Comparison of ENCODE assay signal across 8 mouse cellular contexts in genomic region chr1:131269797-131270578, GRCm38 (mm10). TPM values are rescaled to one million over a fixed set of nuclear protein-coding genes. Genes with fewer than 3 reads are reported as not detected.
DNase-seq lines count a peak whose midpoint lies in the region; ATAC-seq and TF ChIP-seq lines count a peak whose summit lies in the region.

No protein-coding gene starts in this region.

- H3K4me2 ChIP-seq in liver, postnatal 0 days (ENCODE audit: low read depth, low read length) = no peak overlapping the region
- peak overlapping the region; percentile 41 for H3K4me2 ChIP-seq in neural tube, embryonic 15.5 days

- 49% methylated on average over 22 of the region's 22 CpGs for WGBS in liver, postnatal 0 days (ENCODE audit: insufficient replicate concordance)
- 34% methylated on average over 22 of the region's 22 CpGs for WGBS in neural tube, embryonic 15.5 days

- no peak for ATAC-seq in liver, postnatal 0 days
- ATAC-seq in neural tube, embryonic 15.5 days (ENCODE audit: low FRiP score) = peak; percentile 75

- no peak overlapping the region for H3K9ac ChIP-seq in ES-Bruce4 (ENCODE audit: low read depth, poor library complexity, severe bottlenecking)
- H3K9ac ChIP-seq in liver, postnatal 0 days (replicated peaks) = no peak overlapping the region
- H3K9ac ChIP-seq in neural tube, embryonic 15.5 days (replicated peaks) = no peak overlapping the region

- no peak overlapping the region for H3K27ac ChIP-seq in ES-Bruce4 (ENCODE audit: insufficient read depth, low read length)
- peak overlapping the region; percentile 42; the same call in 1 of the 2 replicates for H3K27ac ChIP-seq in embryonic fibroblast, embryonic 13.5 days (ENCODE audit: insufficient read depth, low read length)
- H3K27ac ChIP-seq in liver, postnatal 0 days (ENCODE audit: low read depth) = no peak overlapping the region
- no peak overlapping the region for H3K27ac ChIP-seq in neural tube, embryonic 15.5 days (replicated peaks)

- H3K4me3 ChIP-seq in ES-Bruce4 (ENCODE audit: low read depth, low read length) = peak overlapping the region; percentile 4; the same call in 1 of the 2 replicates
- no peak overlapping the region for H3K4me3 ChIP-seq in embryonic fibroblast, embryonic 13.5 days (ENCODE audit: insufficient read depth, low read length)
- H3K4me3 ChIP-seq in liver, postnatal 0 days (ENCODE audit: low read depth, low read length) = no peak overlapping the region
- no peak overlapping the region for H3K4me3 ChIP-seq in neural tube, embryonic 15.5 days (replicated peaks)

- TF ChIP-seq EP300 in ES-Bruce4 (IDR thresholded peaks at IDR 0.05; ENCODE audit: insufficient read depth, low read depth, low read length) = no peak
- no peak for TF ChIP-seq EP300 in liver, postnatal 0 days (IDR thresholded peaks at IDR 0.05; ENCODE audit: low read depth)

- peak; percentile 69 for TF ChIP-seq CTCF in ES-Bruce4 (IDR thresholded peaks at IDR 0.05; ENCODE audit: low read depth, low read length)
- TF ChIP-seq CTCF in brain, embryonic 14.5 days (IDR thresholded peaks at IDR 0.05; ENCODE audit: borderline replicate concordance, extremely low read depth, insufficient read depth, insufficient read length) = peak; percentile 91
- TF ChIP-seq CTCF in embryonic fibroblast, embryonic 13.5 days (IDR thresholded peaks at IDR 0.05; ENCODE audit: borderline replicate concordance, insufficient read depth, low read length) = peak; percentile 23; the same call in 1 of the 2 replicates
- peak; percentile 91 for TF ChIP-seq CTCF in liver, postnatal 0 days (IDR thresholded peaks at IDR 0.05; ENCODE audit: low read depth)

- no peaks in the 10 kb centered on the region for H3K36me3 ChIP-seq in ES-Bruce4 (ENCODE audit: control insufficient read depth, insufficient read depth, low read length, poor library complexity, severe bottlenecking)
- H3K36me3 ChIP-seq in liver, postnatal 0 days (replicated peaks; ENCODE audit: insufficient read depth, low read length) = peaks cover 18% of the 10 kb centered on the region
- H3K36me3 ChIP-seq in neural tube, embryonic 15.5 days = no peaks in the 10 kb centered on the region

- no peaks in the 10 kb centered on the region for H3K27me3 ChIP-seq in ES-Bruce4 (ENCODE audit: control insufficient read depth, insufficient read depth, low read length, poor library complexity, severe bottlenecking)
- H3K27me3 ChIP-seq in liver, postnatal 0 days (ENCODE audit: insufficient read depth, low read length) = no peaks in the 10 kb centered on the region
- H3K27me3 ChIP-seq in neural tube, embryonic 15.5 days (replicated peaks) = no peaks in the 10 kb centered on the region

- intact Hi-C loops in heart, postnatal 14 days (cut with DNase I) = no loop called here

- no peaks in the 10 kb centered on the region for H3K9me3 ChIP-seq in ES-Bruce4 (replicated peaks; ENCODE audit: control insufficient read depth, insufficient read depth, low read length, poor library complexity, severe bottlenecking)
- H3K9me3 ChIP-seq in liver, postnatal 0 days (ENCODE audit: low read length) = no peaks in the 10 kb centered on the region
- H3K9me3 ChIP-seq in neural tube, embryonic 15.5 days (replicated peaks) = no peaks in the 10 kb centered on the region

- peaks cover 1% of the 10 kb centered on the region for H3K4me1 ChIP-seq in ES-Bruce4 (ENCODE audit: control insufficient read depth, insufficient read depth, low read length)
- no peaks in the 10 kb centered on the region for H3K4me1 ChIP-seq in embryonic fibroblast, embryonic 13.5 days (ENCODE audit: control insufficient read depth, insufficient read depth, low read length)
- H3K4me1 ChIP-seq in liver, postnatal 0 days (ENCODE audit: insufficient read depth) = peaks cover 7% of the 10 kb centered on the region; the same call in 1 of the 2 replicates
- H3K4me1 ChIP-seq in neural tube, embryonic 15.5 days = peaks cover 4% of the 10 kb centered on the region; the same call in 1 of the 2 replicates

- no peak for TF ChIP-seq POLR2A in ES-Bruce4 (IDR thresholded peaks at IDR 0.05; ENCODE audit: insufficient read depth, low read length)
- no peak for TF ChIP-seq POLR2A in brain, embryonic 14.5 days (IDR thresholded peaks at IDR 0.05; ENCODE audit: borderline replicate concordance, extremely low read depth, insufficient read depth, insufficient read length, poor library complexity, severe bottlenecking)
- no peak for TF ChIP-seq POLR2A in embryonic fibroblast, embryonic 13.5 days (IDR thresholded peaks at IDR 0.05; ENCODE audit: low read depth, low read length)

- peak; percentile 88 for DNase-seq in brain, embryonic 14.5 days (ENCODE audit: low read depth)
- peak; percentile 67 to 76 for DNase-seq in heart, postnatal 14 days
- DNase-seq in kidney, postnatal 4 days = peak; percentile 84 to 86
- DNase-seq in liver, postnatal 0 days = peak; percentile 75
- peak; percentile 66 for DNase-seq in testis, postnatal 14 days (ENCODE audit: low spot score)

RNA-seq across cellular contexts. Expression of gene Ikbke, which starts 9.4 kb away (rescaled TPM):
- polyA plus RNA-seq in ES-Bruce4 (2011; ENCODE audit: insufficient read depth, insufficient read length, low read depth, missing spikeins) = 4.0 and 5.2 TPM in 2 replicates
- 1.2 and 1.8 TPM in 2 replicates for polyA plus RNA-seq in brain, embryonic 14.5 days (2012; rRNA removed)
- polyA plus RNA-seq in embryonic fibroblast, embryonic 13.5 days (2011; ENCODE audit: insufficient read length, low read depth, missing spikeins) = 14.6 and 16.2 TPM in 2 replicates
- total RNA-seq in heart, postnatal 14 days (2021) = 1 to 10 TPM; 2.2 to 3.0 TPM
- 3.9 and 4.4 TPM in 2 replicates for polyA plus RNA-seq in liver, postnatal 0 days (2015; fragmentation: Nextera tagmentation; extraction: Ambion mirVana)
- 0.88 and 3.7 TPM in 2 replicates for polyA plus RNA-seq in neural tube, embryonic 15.5 days (2015; fragmentation: Nextera tagmentation; extraction: Ambion mirVana)

RNA-seq across cellular contexts. Expression of gene Rassf5, which starts 24.9 kb away (rescaled TPM):
- polyA plus RNA-seq in ES-Bruce4 (2011; ENCODE audit: insufficient read depth, insufficient read length, low read depth, missing spikeins) = 0.45 and 1.1 TPM in 2 replicates
- 1.9 and 3.3 TPM in 2 replicates for polyA plus RNA-seq in brain, embryonic 14.5 days (2012; rRNA removed)
- 11.6 and 15.7 TPM in 2 replicates for polyA plus RNA-seq in embryonic fibroblast, embryonic 13.5 days (2011; ENCODE audit: insufficient read length, low read depth, missing spikeins)
- 1 to 10 TPM; 2.4 to 5.1 TPM for total RNA-seq in heart, postnatal 14 days (2021)
- 7.7 and 8.0 TPM in 2 replicates for polyA plus RNA-seq in liver, postnatal 0 days (2015; fragmentation: Nextera tagmentation; extraction: Ambion mirVana)
- polyA plus RNA-seq in neural tube, embryonic 15.5 days (2015; fragmentation: Nextera tagmentation; extraction: Ambion mirVana) = 5.6 and 15.8 TPM in 2 replicates

Comparison
In these comparisons a context has a peak if more than half of its experiments do, and no peak if none do; other contexts are left out.
1. CTCF ChIP-seq: peak in every context shown above with its lines; median percentile 91 in brain, embryonic 14.5 days; 91 in liver, postnatal 0 days; 69 in ES-Bruce4; 23 in embryonic fibroblast, embryonic 13.5 days.